Mouse (Mus musculus) G1E (cell line): ENCODE data around the gene Stom.

Experiments used
- CTCF ChIP-seq: IDR thresholded peaks from 2 replicates; pipeline ENCODE4 v1.5.1; 2012; ENCODE audit warnings: low read depth, low read length, inconsistent platforms, mixed read lengths
- POLR2AphosphoS5 ChIP-seq: IDR thresholded peaks from 2 replicates; pipeline ENCODE4 v1.6.1; 2012; ENCODE audit warnings: low read depth, low read length, inconsistent platforms; ENCODE audit not compliant: insufficient replicate concordance
- TAL1 ChIP-seq: conservative IDR thresholded peaks from 2 replicates; pipeline ENCODE4 v1.6.1; 2012; ENCODE audit warnings: low read depth, low read length, inconsistent platforms, mixed read lengths

- TF ChIP-seq CTCF (no peak), TAL1 (no peak), POLR2AphosphoS5 (no peak)
Measured at GRCm38 (mm10) chr2:35292700-35293099, 44.1 kb downstream of the Stom start.
